Mouse (Mus musculus) MEL (cell line): Measurements from ENCODE around the gene Keg1. TPM values are rescaled to one million over a fixed set of nuclear protein-coding genes. Genes with fewer than 3 reads are reported as not detected.

ENCODE experiments used
- DNase-seq: peaks from one replicate; pipeline ENCODE4 v3.0.0; 2011; ENCODE audit warnings: low read depth, low spot score
- H3K27ac ChIP-seq: 2 replicates; pipeline ENCODE4 v1.5.1; 2012; ENCODE audit warnings: low read depth, mild to moderate bottlenecking, control low read depth, low read length, moderate library complexity; ENCODE audit not compliant: control insufficient read depth
- H3K27me3 ChIP-seq, 2 experiments: fragments of 150-350 bp in 1 of 2; sonication (generic) in 1 of 2; 2 replicates each; pipeline ENCODE4 v1.6.1; 2012; ENCODE audit warnings: low read length in 2 of 2, mild to moderate bottlenecking in 2 of 2, improper control_type of control experiment in 1 of 2, moderate library complexity in 1 of 2; ENCODE audit not compliant: insufficient read depth in 2 of 2, control insufficient read depth in 1 of 2
- H3K36me3 ChIP-seq, 2 experiments: 2 replicates each; pipeline ENCODE4 v1.6.1; 2012 to 2014; ENCODE audit warnings: low read length in 2 of 2, improper control_type of control experiment in 1 of 2, inconsistent platforms in 1 of 2, mild to moderate bottlenecking in 1 of 2; ENCODE audit not compliant: insufficient read depth in 2 of 2, control insufficient read depth in 1 of 2
- H3K4me1 ChIP-seq, 2 experiments: fragments of 150-350 bp in 1 of 2; sonication (generic) in 1 of 2; 2 replicates each; pipeline ENCODE4 v1.6.1; 2012; ENCODE audit warnings: low read length in 2 of 2, improper control_type of control experiment in 1 of 2, mild to moderate bottlenecking in 1 of 2; ENCODE audit not compliant: insufficient read depth in 2 of 2, control insufficient read depth in 1 of 2
- H3K4me3 ChIP-seq, 2 experiments: fragments of 150-350 bp in 1 of 2; sonication (generic) in 1 of 2; 2 replicates each; pipeline ENCODE4 v1.5.1; 2012; ENCODE audit warnings: low read depth in 2 of 2, low read length in 2 of 2, mild to moderate bottlenecking in 2 of 2, moderate library complexity in 2 of 2, control low read depth in 1 of 2, improper control_type of control experiment in 1 of 2; ENCODE audit not compliant: control insufficient read depth in 1 of 2, insufficient read depth in 1 of 2
- H3K79me2 ChIP-seq: 2 replicates; pipeline ENCODE4 v1.6.1; 2012; ENCODE audit warnings: mild to moderate bottlenecking, low read length, moderate library complexity; ENCODE audit not compliant: control insufficient read depth, poor library complexity, insufficient read depth
- H3K9ac ChIP-seq: 2 replicates; pipeline ENCODE4 v1.6.1; 2012; ENCODE audit warnings: low read depth, mild to moderate bottlenecking, control low read depth, low read length, moderate library complexity; ENCODE audit not compliant: control insufficient read depth, poor library complexity, severe bottlenecking
- H3K9me3 ChIP-seq: fragments of 150-350 bp; sonication (generic); replicated peaks from 2 replicates; pipeline ENCODE4 v1.6.1; 2012; ENCODE audit warnings: mild to moderate bottlenecking, low read length, improper control_type of control experiment, moderate library complexity; ENCODE audit not compliant: insufficient read depth
- POLR2A ChIP-seq, 2 experiments: IDR thresholded peaks; 2 replicates each; pipeline ENCODE4 v1.6.1; 2011 to 2012; ENCODE audit warnings: low read length in 2 of 2, mild to moderate bottlenecking in 2 of 2, control low read depth in 1 of 2, improper control_type of control experiment in 1 of 2, low read depth in 1 of 2, moderate library complexity in 1 of 2; ENCODE audit not compliant: control insufficient read depth in 1 of 2, insufficient read depth in 1 of 2, poor library complexity in 1 of 2
- UBTF ChIP-seq: IDR thresholded peaks from 2 replicates; pipeline ENCODE4 v1.6.1; 2012; ENCODE audit warnings: low read depth, mild to moderate bottlenecking, inconsistent platforms, low read length, improper control_type of control experiment, moderate library complexity, borderline replicate concordance; ENCODE audit not compliant: insufficient read depth
- polyA plus RNA-seq, 2 experiments: library from polyadenylated mRNA; stranded (reverse) in 1 of 2; unstranded in 1 of 2; fragments of >175 nt in 1 of 2; fragments of >200 nt in 1 of 2; gene quantifications; 2 replicates each; pipeline versions ENCODE4 v1.2.1 to v1.2.4; 2012; ENCODE audit warnings: low replicate concordance in 2 of 2, low read depth in 1 of 2; ENCODE audit not compliant: insufficient read length in 2 of 2, insufficient read depth in 1 of 2, missing spikeins in 1 of 2
- total RNA-seq: library from RNA; depleted of rRNA; stranded (reverse); fragments of 300-350 nt; gene quantifications from 2 replicates; pipeline ENCODE4 v1.2.3, GENCODE M21; 2012; rRNA removed

Gene Keg1
- total and polyA plus RNA-seq, 3 experiments, result not detected

GRCm38 (mm10) chr19:12765308-12765707, 69.7 kb downstream of the Keg1 start, which contains the start of gene Cntf:
Gene Cntf (minus strand): TSS chr19:12765632.
- Histone ChIP-seq H3K4me1 (no peaks in the 10 kb centered on the region), H3K36me3 (peaks cover 0 to 27% of the 10 kb centered on the region in 2 experiments; a peak in 2 of 4 replicates), H3K27ac (no peak within 1 kb of the TSS), H3K4me3 (no peak within 1 kb of the TSS), H3K9me3 (no peaks in the 10 kb centered on the region), H3K27me3 (no peaks in the 10 kb centered on the region), H3K79me2 (no peaks in the 10 kb centered on the region), H3K9ac (no peak within 1 kb of the TSS)
- no peak for DNase-seq
- TF ChIP-seq POLR2A (IDR thresholded peaks at IDR 0.05; ENCODE audit: control insufficient read depth in 1 of 2, insufficient read depth in 1 of 2, low read depth in 1 of 2, low read length in 2 of 2, poor library complexity in 1 of 2) (peak in 1 of 2 experiments; percentile 34; a peak in 1 of 4 replicates), UBTF (no peak)

Other genes starting within 250 kb of the Keg1 start
- not detected in 2 replicates for gene Mpeg1, start 235.0 kb upstream of the Keg1 start, total RNA-seq
- under 1 TPM in 1 of 2 experiments, not detected in 1; 0.07 TPM for gene Mpeg1, start 235.0 kb upstream of the Keg1 start, polyA plus RNA-seq
- 2.2 and 3.6 TPM in 2 replicates for gene Dtx4, start 194.3 kb upstream of the Keg1 start, total RNA-seq
- gene Dtx4, start 194.3 kb upstream of the Keg1 start, polyA plus RNA-seq, result 1 to 10 TPM in 1 of 2 experiments, not detected in 1; 8.8 TPM
- 53.1 and 56.1 TPM in 2 replicates for gene Fam111a, start 150.0 kb upstream of the Keg1 start, total RNA-seq
- gene Fam111a, start 150.0 kb upstream of the Keg1 start, polyA plus RNA-seq, result 100 to 1,000 TPM in 1 of 2 experiments, 10 to 100 TPM in 1; 75.9 to 157 TPM
- gene Gm4952, start 95.8 kb upstream of the Keg1 start, total RNA-seq, result not detected in 2 replicates
- under 1 TPM in 1 of 2 experiments, not detected in 1; 0.06 TPM for gene Gm4952, start 95.8 kb upstream of the Keg1 start, polyA plus RNA-seq
- not detected in 2 replicates for gene Glyat, start 62.5 kb upstream of the Keg1 start, total RNA-seq
- gene Glyat, start 62.5 kb upstream of the Keg1 start, polyA plus RNA-seq, result not detected
- gene Olfr1442, start 25.3 kb upstream of the Keg1 start, total RNA-seq, result not detected in 2 replicates
- gene Olfr1442, start 25.3 kb upstream of the Keg1 start, polyA plus RNA-seq, result not detected
- not detected in 2 replicates for gene Olfr1443, start 17.7 kb upstream of the Keg1 start, total RNA-seq
- gene Olfr1443, start 17.7 kb upstream of the Keg1 start, polyA plus RNA-seq, result not detected
- 2.5 and 3.2 TPM in 2 replicates for gene Cntf, start 69.8 kb downstream of the Keg1 start, total RNA-seq
- gene Cntf, start 69.8 kb downstream of the Keg1 start, polyA plus RNA-seq, result 1 to 10 TPM in 1 of 2 experiments, not detected in 1; 8.2 TPM
- gene Zfp91, start 100.3 kb downstream of the Keg1 start, total RNA-seq, result 31.6 and 32.3 TPM in 2 replicates
- 100 to 1,000 TPM in 1 of 2 experiments, 10 to 100 TPM in 1; 51.7 to 148 TPM for gene Zfp91, start 100.3 kb downstream of the Keg1 start, polyA plus RNA-seq
- gene Lpxn, start 100.4 kb downstream of the Keg1 start, total RNA-seq, result 9.9 and 12.9 TPM in 2 replicates
- 10 to 100 TPM in 1 of 2 experiments, not detected in 1; 12.3 TPM for gene Lpxn, start 100.4 kb downstream of the Keg1 start, polyA plus RNA-seq
- gene Gm5244, start 150.9 kb downstream of the Keg1 start, total RNA-seq, result not detected in 2 replicates
- gene Gm5244, start 150.9 kb downstream of the Keg1 start, polyA plus RNA-seq, result under 1 TPM in 1 of 2 experiments, not detected in 1; 0.13 TPM
- gene Olfr1444, start 161.5 kb downstream of the Keg1 start, total RNA-seq, result not detected in 2 replicates
- gene Olfr1444, start 161.5 kb downstream of the Keg1 start, polyA plus RNA-seq, result under 1 TPM in 1 of 2 experiments, not detected in 1; 0.04 TPM
- not detected in 2 replicates for gene Olfr1445, start 188.1 kb downstream of the Keg1 start, total RNA-seq
- not detected for gene Olfr1445, start 188.1 kb downstream of the Keg1 start, polyA plus RNA-seq
- gene Olfr1446, start 197.7 kb downstream of the Keg1 start, total RNA-seq, result not detected in 2 replicates
- not detected for gene Olfr1446, start 197.7 kb downstream of the Keg1 start, polyA plus RNA-seq
- not detected in 2 replicates for gene Olfr1447, start 208.0 kb downstream of the Keg1 start, total RNA-seq
- gene Olfr1447, start 208.0 kb downstream of the Keg1 start, polyA plus RNA-seq, result not detected
- not detected in 2 replicates for gene Olfr1448, start 228.6 kb downstream of the Keg1 start, total RNA-seq
- not detected for gene Olfr1448, start 228.6 kb downstream of the Keg1 start, polyA plus RNA-seq
- not detected in 2 replicates for gene Olfr1449, start 235.1 kb downstream of the Keg1 start, total RNA-seq
- gene Olfr1449, start 235.1 kb downstream of the Keg1 start, polyA plus RNA-seq, result not detected